Mouse (Mus musculus) small intestine, adult 2 months (tissue): ENCODE data around the gene Thap3.

Experiments
- CTCF ChIP-seq: fragments of 200-500 bp; IDR thresholded peaks from 2 replicates; pipeline ENCODE4 v1.5.1; 2012; ENCODE audit warnings: low read depth, mild to moderate bottlenecking, control low read depth, inconsistent platforms, low read length, moderate library complexity, mixed read lengths; ENCODE audit not compliant: insufficient replicate concordance, insufficient read length; ENCODE audit errors: extremely low read depth
- POLR2A ChIP-seq: fragments of 200-500 bp; IDR thresholded peaks from 2 replicates; pipeline ENCODE4 v1.6.1; 2012; ENCODE audit warnings: low read depth, mild to moderate bottlenecking, control low read depth, inconsistent platforms, low read length, moderate library complexity

GRCm38 (mm10) chr4:152011171-152011760 lies 22.5 kb upstream of the Thap3 start:
- TF ChIP-seq CTCF (no peak), POLR2A (no peak)
